Mouse (Mus musculus): ENCODE data around the gene Ormdl1. TPM values are rescaled to one million over a fixed set of nuclear protein-coding genes. Genes with fewer than 3 reads are reported as not detected.
"Not testable (repeated sequence)": the region's sequence is repeated elsewhere in the genome, so short reads cannot be mapped to it uniquely, and the experiment has no call there.

Ormdl1 gene
- polyA plus RNA-seq, 1 experiment from 2014 or later, result 33.8 TPM

- Histone ChIP-seq H3K9me3 (ENCODE audit: control insufficient read depth, low read length) (no peaks in the 10 kb centered on the region), H3K4me1 (ENCODE audit: control insufficient read depth, insufficient read depth, low read length) (no peaks in the 10 kb centered on the region), H3K27ac (replicated peaks; ENCODE audit: low read depth, low read length) (no peak overlapping the region), H3K36me3 (ENCODE audit: control insufficient read depth, insufficient read depth, low read length) (peaks cover 39% of the 10 kb centered on the region), H3K4me2 (ENCODE audit: low read depth, low read length) (no peak overlapping the region), H3K4me3 (ENCODE audit: low read depth, low read length) (no peak overlapping the region), H3K27me3 (replicated peaks; ENCODE audit: control insufficient read depth, insufficient read depth, low read length) (no peaks in the 10 kb centered on the region), H3K9ac (ENCODE audit: low read depth, low read length) (no peak overlapping the region)
- no peak for DNase-seq (ENCODE audit: low spot score)
- 97% methylated on average over 4 of the region's 4 CpGs for WGBS
- ATAC-seq (ENCODE audit: low read depth), result no peak
These were observed 24.9 kb downstream of the Ormdl1 start for GRCm38 (mm10) chr1:53321662-53322344.

GRCm38 (mm10) chr1:53323254-53323653, 26.4 kb downstream of the Ormdl1 start:
- H3K9ac ChIP-seq (ENCODE audit: low read depth, low read length), result no peak overlapping the region
- peaks cover 26% of the 10 kb centered on the region; the same call in 1 of the 2 replicates for H3K36me3 ChIP-seq (ENCODE audit: control insufficient read depth, insufficient read depth, low read length)
- DNase-seq (ENCODE audit: low spot score) (no peak), ATAC-seq (ENCODE audit: low read depth) (no peak)
- no peaks in the 10 kb centered on the region for H3K27me3 ChIP-seq (replicated peaks; ENCODE audit: control insufficient read depth, insufficient read depth, low read length)
- no peak overlapping the region for H3K4me3 ChIP-seq (ENCODE audit: low read depth, low read length)
- H3K4me1 ChIP-seq (ENCODE audit: control insufficient read depth, insufficient read depth, low read length), result no peaks in the 10 kb centered on the region
- 86% methylated on average over 5 of the region's 5 CpGs for WGBS
- no peaks in the 10 kb centered on the region for H3K9me3 ChIP-seq (ENCODE audit: control insufficient read depth, low read length)
- H3K4me2 ChIP-seq (ENCODE audit: low read depth, low read length), result no peak overlapping the region
- H3K27ac ChIP-seq (replicated peaks; ENCODE audit: low read depth, low read length), result no peak overlapping the region

GRCm38 (mm10) chr1:53324277-53324676, 27.4 kb downstream of the Ormdl1 start:
- no peaks in the 10 kb centered on the region for H3K9me3 ChIP-seq (ENCODE audit: control insufficient read depth, low read length)
- H3K36me3 ChIP-seq (ENCODE audit: control insufficient read depth, insufficient read depth, low read length), result peaks cover 22% of the 10 kb centered on the region; the same call in 1 of the 2 replicates
- WGBS, result 98% methylated on average over 1 of the region's 1 CpGs
- no peak overlapping the region for H3K9ac ChIP-seq (ENCODE audit: low read depth, low read length)
- H3K4me3 ChIP-seq (ENCODE audit: low read depth, low read length), result no peak overlapping the region
- H3K27me3 ChIP-seq (replicated peaks; ENCODE audit: control insufficient read depth, insufficient read depth, low read length), result no peaks in the 10 kb centered on the region
- H3K4me1 ChIP-seq (ENCODE audit: control insufficient read depth, insufficient read depth, low read length), result no peaks in the 10 kb centered on the region
- DNase-seq (ENCODE audit: low spot score) (no peak), ATAC-seq (ENCODE audit: low read depth) (no peak)
- H3K27ac ChIP-seq (replicated peaks; ENCODE audit: low read depth, low read length), result no peak overlapping the region
- no peak overlapping the region for H3K4me2 ChIP-seq (ENCODE audit: low read depth, low read length)

GRCm38 (mm10) chr1:53324827-53325494, 28.1 kb downstream of the Ormdl1 start:
- Histone ChIP-seq H3K27me3 (replicated peaks; ENCODE audit: control insufficient read depth, insufficient read depth, low read length) (no peaks in the 10 kb centered on the region), H3K9me3 (ENCODE audit: control insufficient read depth, low read length) (no peaks in the 10 kb centered on the region), H3K36me3 (ENCODE audit: control insufficient read depth, insufficient read depth, low read length) (peaks cover 20% of the 10 kb centered on the region; the same call in 1 of the 2 replicates), H3K4me1 (ENCODE audit: control insufficient read depth, insufficient read depth, low read length) (no peaks in the 10 kb centered on the region), H3K4me3 (ENCODE audit: low read depth, low read length) (no peak overlapping the region), H3K9ac (ENCODE audit: low read depth, low read length) (no peak overlapping the region), H3K4me2 (ENCODE audit: low read depth, low read length) (no peak overlapping the region), H3K27ac (replicated peaks; ENCODE audit: low read depth, low read length) (no peak overlapping the region)
- DNase-seq (ENCODE audit: low spot score) (no peak), ATAC-seq (ENCODE audit: low read depth) (no peak)
- WGBS, result 95% methylated on average over 5 of the region's 5 CpGs

- not testable (repeated sequence) for DNase-seq (ENCODE audit: low spot score); H3K27ac ChIP-seq (replicated peaks; ENCODE audit: low read depth, low read length); H3K9me3 ChIP-seq (ENCODE audit: control insufficient read depth, low read length); H3K9ac ChIP-seq (ENCODE audit: low read depth, low read length); H3K27me3 ChIP-seq (replicated peaks; ENCODE audit: control insufficient read depth, insufficient read depth, low read length); H3K4me1 ChIP-seq (ENCODE audit: control insufficient read depth, insufficient read depth, low read length); ATAC-seq (ENCODE audit: low read depth); H3K4me3 ChIP-seq (ENCODE audit: low read depth, low read length); H3K36me3 ChIP-seq (ENCODE audit: control insufficient read depth, insufficient read depth, low read length); H3K4me2 ChIP-seq (ENCODE audit: low read depth, low read length)
- 76% methylated on average over 5 of the region's 5 CpGs for WGBS
These were observed 36.6 kb downstream of the Ormdl1 start for GRCm38 (mm10) chr1:53333527-53333926.

- Histone ChIP-seq H3K4me1 (ENCODE audit: control insufficient read depth, insufficient read depth, low read length) (no peaks in the 10 kb centered on the region), H3K9me3 (ENCODE audit: control insufficient read depth, low read length) (0 out of 2 replicates have a peak, but pooled peaks cover 4% of the 10 kb centered on the region), H3K4me3 (ENCODE audit: low read depth, low read length) (no peak overlapping the region), H3K27me3 (replicated peaks; ENCODE audit: control insufficient read depth, insufficient read depth, low read length) (no peaks in the 10 kb centered on the region), H3K4me2 (ENCODE audit: low read depth, low read length) (no peak overlapping the region), H3K36me3 (ENCODE audit: control insufficient read depth, insufficient read depth, low read length) (peaks cover 1% of the 10 kb centered on the region; the same call in 1 of the 2 replicates), H3K9ac (ENCODE audit: low read depth, low read length) (no peak overlapping the region), H3K27ac (replicated peaks; ENCODE audit: low read depth, low read length) (no peak overlapping the region)
- DNase-seq (ENCODE audit: low spot score) (no peak), ATAC-seq (ENCODE audit: low read depth) (no peak)
These were observed 38.6 kb downstream of the Ormdl1 start for GRCm38 (mm10) chr1:53335465-53335864.

GRCm38 (mm10) chr1:53337403-53337802, 40.5 kb downstream of the Ormdl1 start:
- not testable (repeated sequence) for H3K27ac ChIP-seq (replicated peaks; ENCODE audit: low read depth, low read length); ATAC-seq (ENCODE audit: low read depth); H3K9ac ChIP-seq (ENCODE audit: low read depth, low read length); H3K4me1 ChIP-seq (ENCODE audit: control insufficient read depth, insufficient read depth, low read length); H3K4me3 ChIP-seq (ENCODE audit: low read depth, low read length); DNase-seq (ENCODE audit: low spot score); H3K4me2 ChIP-seq (ENCODE audit: low read depth, low read length); H3K27me3 ChIP-seq (replicated peaks; ENCODE audit: control insufficient read depth, insufficient read depth, low read length)
- H3K36me3 ChIP-seq (ENCODE audit: control insufficient read depth, insufficient read depth, low read length), result peaks cover 21% of the 10 kb centered on the region
- 65% methylated on average over 2 of the region's 2 CpGs for WGBS
- 0 out of 2 replicates have a peak, but pooled peaks cover 14% of the 10 kb centered on the region for H3K9me3 ChIP-seq (ENCODE audit: control insufficient read depth, low read length)

GRCm38 (mm10) chr1:53341071-53341470, 44.2 kb downstream of the Ormdl1 start:
- no peak overlapping the region for H3K27ac ChIP-seq (replicated peaks; ENCODE audit: low read depth, low read length)
- H3K9me3 ChIP-seq (ENCODE audit: control insufficient read depth, low read length), result 0 out of 2 replicates have a peak, but pooled peaks cover 14% of the 10 kb centered on the region

More at GRCm38 (mm10) chr1:53341071-53341470, 44.2 kb downstream of the Ormdl1 start:
- WGBS, result 95% methylated on average over 2 of the region's 2 CpGs
- Histone ChIP-seq H3K4me3 (ENCODE audit: low read depth, low read length) (no peak overlapping the region), H3K4me1 (ENCODE audit: control insufficient read depth, insufficient read depth, low read length) (no peaks in the 10 kb centered on the region), H3K27me3 (replicated peaks; ENCODE audit: control insufficient read depth, insufficient read depth, low read length) (no peaks in the 10 kb centered on the region), H3K9ac (ENCODE audit: low read depth, low read length) (no peak overlapping the region), H3K36me3 (ENCODE audit: control insufficient read depth, insufficient read depth, low read length) (peaks cover 50% of the 10 kb centered on the region), H3K4me2 (ENCODE audit: low read depth, low read length) (no peak overlapping the region)
- DNase-seq (ENCODE audit: low spot score) (no peak), ATAC-seq (ENCODE audit: low read depth) (no peak)
